Mouse (Mus musculus) heart, postnatal 0 days (tissue): ENCODE data around the gene Tmie.

Experiments
- CTCF ChIP-seq: IDR thresholded peaks from 2 replicates; pipeline ENCODE4 v1.5.1; 2016; ENCODE audit warnings: antibody characterized with exemption, control low read depth, low read depth
- EP300 ChIP-seq: IDR thresholded peaks from 2 replicates; pipeline ENCODE4 v1.6.1; 2016; ENCODE audit warnings: antibody characterized with exemption, low read depth

DNA sequence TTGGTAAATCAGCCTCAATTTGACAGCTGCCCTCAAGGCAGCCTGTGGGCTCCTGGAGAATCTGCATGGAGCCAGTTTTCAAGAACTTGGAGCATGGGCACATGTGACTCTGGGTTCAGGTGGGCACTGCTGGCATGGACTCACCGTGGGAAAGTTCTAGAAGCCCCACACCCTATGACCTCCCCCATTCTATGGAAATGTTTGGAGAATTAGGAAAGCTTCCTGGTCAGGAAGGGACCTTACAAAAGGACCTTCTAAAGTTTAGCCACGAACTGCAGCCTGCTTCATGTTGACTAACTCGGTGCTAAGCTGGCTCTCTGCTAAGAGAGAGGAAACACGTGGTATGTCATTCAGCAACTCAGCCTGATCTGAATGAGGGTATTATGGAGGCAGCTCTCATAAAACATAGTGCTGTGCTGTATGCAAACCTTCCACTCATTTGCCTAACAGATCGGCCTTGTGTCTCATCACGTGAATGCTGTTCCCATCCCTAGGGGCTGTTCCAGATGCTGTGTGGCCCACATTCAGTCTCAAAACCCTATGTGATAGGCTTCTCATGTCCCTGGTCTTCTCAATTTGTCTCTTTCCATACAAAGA lies 29.6 kb upstream of the Tmie start:
- no peak for TF ChIP-seq CTCF
- TF ChIP-seq EP300, result no peak
